Mouse (Mus musculus) bone marrow macrophage, adult 2 months (primary cell): ENCODE data around the gene Ugt1a6b.

Experiments
- CTCF ChIP-seq: IDR thresholded peaks from 2 replicates; pipeline ENCODE4 v1.5.1; 2012; ENCODE audit warnings: low read depth, mild to moderate bottlenecking, low read length, moderate library complexity
- POLR2A ChIP-seq: IDR thresholded peaks from 2 replicates; pipeline ENCODE4 v1.6.1; 2012; ENCODE audit warnings: mild to moderate bottlenecking, low read depth, low read length, borderline replicate concordance

GRCm38 (mm10) chr1:88262255-88262654 lies 159.2 kb downstream of the Ugt1a6b start:
- TF ChIP-seq POLR2A, result no peak
- no peak for TF ChIP-seq CTCF
